Mouse (Mus musculus): ENCODE measurements around the gene Tspan13. TPM values are rescaled to one million over a fixed set of nuclear protein-coding genes. Genes with fewer than 3 reads are reported as not detected.

The Tspan13 gene
- polyA plus RNA-seq, 1 experiment from 2014 or later, result 454 TPM

GRCm38 (mm10) chr12:36026126-36026525 lies 16.2 kb downstream of the Tspan13 start:
- no peaks in the 10 kb centered on the region for H3K27me3 ChIP-seq (ENCODE audit: control insufficient read depth, insufficient read depth, low read length)
- H3K4me2 ChIP-seq (ENCODE audit: low read depth, low read length), result no peak overlapping the region
- no peak overlapping the region for H3K4me3 ChIP-seq (ENCODE audit: low read depth, low read length)
- WGBS, result 91% methylated on average over 4 of the region's 4 CpGs
- no peaks in the 10 kb centered on the region for H3K9me3 ChIP-seq (ENCODE audit: control insufficient read depth, low read length)
- no peaks in the 10 kb centered on the region for H3K4me1 ChIP-seq (ENCODE audit: control insufficient read depth, insufficient read depth, low read length)
- no peak overlapping the region for H3K27ac ChIP-seq (ENCODE audit: low read depth, low read length)
- no peaks in the 10 kb centered on the region for H3K36me3 ChIP-seq (ENCODE audit: control insufficient read depth, insufficient read depth, low read length)
- no peak overlapping the region for H3K9ac ChIP-seq (replicated peaks; ENCODE audit: low read depth, low read length)
- no peak for ATAC-seq (ENCODE audit: low read depth)

- Histone ChIP-seq H3K36me3 (ENCODE audit: control insufficient read depth, insufficient read depth, low read length) (peaks cover 19% of the 10 kb centered on the region), H3K9ac (replicated peaks; ENCODE audit: low read depth, low read length) (no peak overlapping the region), H3K4me1 (ENCODE audit: control insufficient read depth, insufficient read depth, low read length) (no peaks in the 10 kb centered on the region), H3K27me3 (ENCODE audit: control insufficient read depth, insufficient read depth, low read length) (no peaks in the 10 kb centered on the region), H3K27ac (ENCODE audit: low read depth, low read length) (no peak overlapping the region), H3K4me3 (ENCODE audit: low read depth, low read length) (no peak overlapping the region), H3K9me3 (ENCODE audit: control insufficient read depth, low read length) (no peaks in the 10 kb centered on the region), H3K4me2 (ENCODE audit: low read depth, low read length) (no peak overlapping the region)
- 98% methylated on average over 2 of the region's 2 CpGs for WGBS
- ATAC-seq (ENCODE audit: low read depth), result no peak
Observed at GRCm38 (mm10) chr12:36020710-36021109, 21.6 kb downstream of the Tspan13 start.

DNA sequence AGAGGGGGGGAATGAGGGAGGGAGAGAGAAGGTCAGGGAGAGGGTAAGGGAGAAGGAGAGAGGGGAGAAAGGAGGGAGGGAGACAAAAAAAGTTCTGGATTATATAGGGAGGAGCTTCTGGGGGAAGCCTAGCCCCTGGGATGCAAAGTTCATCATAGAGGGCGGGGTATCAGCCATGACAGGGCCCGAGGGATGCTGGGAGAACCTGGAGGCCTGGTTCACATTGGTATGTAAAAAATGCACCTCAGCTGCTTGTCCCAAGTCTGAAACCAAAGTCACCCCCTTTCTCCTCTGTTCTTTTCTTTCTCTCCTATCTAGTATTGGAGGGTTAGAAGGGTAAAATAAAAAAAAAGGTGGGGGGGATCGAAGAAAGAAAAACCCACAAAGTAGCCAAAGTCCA lies 22.2 kb downstream of the Tspan13 start:
- H3K4me3 ChIP-seq (ENCODE audit: low read depth, low read length), result no peak overlapping the region
- no peaks in the 10 kb centered on the region for H3K9me3 ChIP-seq (ENCODE audit: control insufficient read depth, low read length)
- peaks cover 22% of the 10 kb centered on the region for H3K36me3 ChIP-seq (ENCODE audit: control insufficient read depth, insufficient read depth, low read length)
- no peaks in the 10 kb centered on the region for H3K27me3 ChIP-seq (ENCODE audit: control insufficient read depth, insufficient read depth, low read length)
- H3K4me2 ChIP-seq (ENCODE audit: low read depth, low read length), result no peak overlapping the region
- H3K27ac ChIP-seq (ENCODE audit: low read depth, low read length), result no peak overlapping the region
- WGBS, result 96% methylated on average over 3 of the region's 3 CpGs
- H3K4me1 ChIP-seq (ENCODE audit: control insufficient read depth, insufficient read depth, low read length), result no peaks in the 10 kb centered on the region
- ATAC-seq (ENCODE audit: low read depth), result no peak
- H3K9ac ChIP-seq (replicated peaks; ENCODE audit: low read depth, low read length), result no peak overlapping the region

DNA sequence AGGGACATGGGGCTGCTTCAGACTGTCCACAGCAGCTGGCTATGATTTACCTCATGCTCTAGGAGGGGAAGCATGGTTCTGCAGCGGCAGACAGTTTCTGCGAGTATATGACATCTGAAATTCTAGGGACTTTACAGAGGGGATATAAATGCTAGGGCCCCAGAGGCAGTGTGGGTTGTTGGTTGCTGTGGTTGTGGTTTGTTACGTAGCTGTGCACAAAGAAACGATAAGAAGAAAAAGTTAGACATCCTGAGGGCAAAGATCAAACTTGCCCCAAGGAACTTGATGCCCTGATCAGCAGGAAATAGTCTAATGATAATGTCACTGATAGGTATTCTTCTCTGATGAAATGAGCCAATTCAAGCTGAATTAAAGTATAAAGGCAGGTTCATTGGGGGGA lies 22.7 kb downstream of the Tspan13 start:
- H3K4me1 ChIP-seq (ENCODE audit: control insufficient read depth, insufficient read depth, low read length), result no peaks in the 10 kb centered on the region
- no peak for ATAC-seq (ENCODE audit: low read depth)
- H3K4me3 ChIP-seq (ENCODE audit: low read depth, low read length), result no peak overlapping the region
- H3K27me3 ChIP-seq (ENCODE audit: control insufficient read depth, insufficient read depth, low read length), result no peaks in the 10 kb centered on the region
- H3K36me3 ChIP-seq (ENCODE audit: control insufficient read depth, insufficient read depth, low read length), result peaks cover 26% of the 10 kb centered on the region
- H3K9me3 ChIP-seq (ENCODE audit: control insufficient read depth, low read length), result no peaks in the 10 kb centered on the region
- H3K27ac ChIP-seq (ENCODE audit: low read depth, low read length), result no peak overlapping the region
- H3K4me2 ChIP-seq (ENCODE audit: low read depth, low read length), result no peak overlapping the region
- WGBS, result 86% methylated on average over 4 of the region's 4 CpGs
- no peak overlapping the region for H3K9ac ChIP-seq (replicated peaks; ENCODE audit: low read depth, low read length)

GRCm38 (mm10) chr12:36017791-36018190 lies 24.5 kb downstream of the Tspan13 start:
- H3K9ac ChIP-seq (replicated peaks; ENCODE audit: low read depth, low read length), result no peak overlapping the region
- WGBS, result 85% methylated on average over 2 of the region's 2 CpGs
- H3K27ac ChIP-seq (ENCODE audit: low read depth, low read length), result no peak overlapping the region
- no peaks in the 10 kb centered on the region for H3K27me3 ChIP-seq (ENCODE audit: control insufficient read depth, insufficient read depth, low read length)
- no peaks in the 10 kb centered on the region for H3K9me3 ChIP-seq (ENCODE audit: control insufficient read depth, low read length)
- no peaks in the 10 kb centered on the region for H3K4me1 ChIP-seq (ENCODE audit: control insufficient read depth, insufficient read depth, low read length)
- no peak overlapping the region for H3K4me3 ChIP-seq (ENCODE audit: low read depth, low read length)
- no peak overlapping the region for H3K4me2 ChIP-seq (ENCODE audit: low read depth, low read length)
- no peak for ATAC-seq (ENCODE audit: low read depth)
- H3K36me3 ChIP-seq (ENCODE audit: control insufficient read depth, insufficient read depth, low read length), result peaks cover 26% of the 10 kb centered on the region

GRCm38 (mm10) chr12:36013216-36013910 lies 28.9 kb downstream of the Tspan13 start:
- ATAC-seq (ENCODE audit: low read depth), result no peak
- WGBS, result 76% methylated on average over 7 of the region's 7 CpGs
- Histone ChIP-seq H3K27me3 (ENCODE audit: control insufficient read depth, insufficient read depth, low read length) (no peaks in the 10 kb centered on the region), H3K4me3 (ENCODE audit: low read depth, low read length) (no peak overlapping the region), H3K36me3 (ENCODE audit: control insufficient read depth, insufficient read depth, low read length) (peaks cover 10% of the 10 kb centered on the region; the same call in 1 of the 2 replicates), H3K9ac (replicated peaks; ENCODE audit: low read depth, low read length) (no peak overlapping the region), H3K9me3 (ENCODE audit: control insufficient read depth, low read length) (no peaks in the 10 kb centered on the region), H3K4me1 (ENCODE audit: control insufficient read depth, insufficient read depth, low read length) (no peaks in the 10 kb centered on the region), H3K27ac (ENCODE audit: low read depth, low read length) (no peak overlapping the region), H3K4me2 (ENCODE audit: low read depth, low read length) (no peak overlapping the region)

- no peaks in the 10 kb centered on the region for H3K27me3 ChIP-seq (ENCODE audit: control insufficient read depth, insufficient read depth, low read length)
- no peaks in the 10 kb centered on the region for H3K36me3 ChIP-seq (ENCODE audit: control insufficient read depth, insufficient read depth, low read length)
- no peak overlapping the region for H3K27ac ChIP-seq (ENCODE audit: low read depth, low read length)
- 74% methylated on average over 6 of the region's 6 CpGs for WGBS
- no peaks in the 10 kb centered on the region for H3K4me1 ChIP-seq (ENCODE audit: control insufficient read depth, insufficient read depth, low read length)
- no peak for ATAC-seq (ENCODE audit: low read depth)
- no peak overlapping the region for H3K4me2 ChIP-seq (ENCODE audit: low read depth, low read length)
- no peak overlapping the region for H3K4me3 ChIP-seq (ENCODE audit: low read depth, low read length)
- no peaks in the 10 kb centered on the region for H3K9me3 ChIP-seq (ENCODE audit: control insufficient read depth, low read length)
- H3K9ac ChIP-seq (replicated peaks; ENCODE audit: low read depth, low read length), result no peak overlapping the region
Observed at GRCm38 (mm10) chr12:36008364-36009047, 33.8 kb downstream of the Tspan13 start.

- ATAC-seq (ENCODE audit: low read depth), result no peak
- no peaks in the 10 kb centered on the region for H3K9me3 ChIP-seq (ENCODE audit: control insufficient read depth, low read length)
- no peak overlapping the region for H3K4me2 ChIP-seq (ENCODE audit: low read depth, low read length)
- no peaks in the 10 kb centered on the region for H3K4me1 ChIP-seq (ENCODE audit: control insufficient read depth, insufficient read depth, low read length)
- H3K27ac ChIP-seq (ENCODE audit: low read depth, low read length), result no peak overlapping the region
- H3K4me3 ChIP-seq (ENCODE audit: low read depth, low read length), result no peak overlapping the region
- no peaks in the 10 kb centered on the region for H3K36me3 ChIP-seq (ENCODE audit: control insufficient read depth, insufficient read depth, low read length)
- 94% methylated on average over 2 of the region's 2 CpGs for WGBS
- no peaks in the 10 kb centered on the region for H3K27me3 ChIP-seq (ENCODE audit: control insufficient read depth, insufficient read depth, low read length)
- no peak overlapping the region for H3K9ac ChIP-seq (replicated peaks; ENCODE audit: low read depth, low read length)
Observed at GRCm38 (mm10) chr12:36007581-36007980, 34.7 kb downstream of the Tspan13 start.

GRCm38 (mm10) chr12:36004714-36005113 lies 37.6 kb downstream of the Tspan13 start:
- WGBS, result 77% methylated on average over 4 of the region's 4 CpGs
- Histone ChIP-seq H3K36me3 (ENCODE audit: control insufficient read depth, insufficient read depth, low read length) (no peaks in the 10 kb centered on the region), H3K4me1 (ENCODE audit: control insufficient read depth, insufficient read depth, low read length) (no peaks in the 10 kb centered on the region), H3K27me3 (ENCODE audit: control insufficient read depth, insufficient read depth, low read length) (no peaks in the 10 kb centered on the region), H3K27ac (ENCODE audit: low read depth, low read length) (no peak overlapping the region), H3K4me3 (ENCODE audit: low read depth, low read length) (no peak overlapping the region), H3K4me2 (ENCODE audit: low read depth, low read length) (no peak overlapping the region), H3K9ac (replicated peaks; ENCODE audit: low read depth, low read length) (no peak overlapping the region), H3K9me3 (ENCODE audit: control insufficient read depth, low read length) (no peaks in the 10 kb centered on the region)
- ATAC-seq (ENCODE audit: low read depth), result no peak

Measured in neural tube, embryonic 14.5 days (tissue).